Comparison of ENCODE assay signal across 21 mouse cellular contexts in genomic region chr4:34644779-34645178, GRCm38 (mm10). TPM values are rescaled to one million over a fixed set of nuclear protein-coding genes. Genes with fewer than 3 reads are reported as not detected.
DNase-seq lines count a peak whose midpoint lies in the region; ATAC-seq and TF ChIP-seq lines count a peak whose summit lies in the region.
"Had no signal": no experiment of that assay in that cellular context is flagged by ENCODE, and none has a peak within 500 bp of the region (broad histone marks: within the 10 kb centered on the region; RNA-seq: fewer than 3 reads in every experiment).

No protein-coding gene starts in this region.

- no peak overlapping the region for H3K4me3 ChIP-seq in lung, embryonic 15.5 days
- no peak overlapping the region for H3K4me3 ChIP-seq in lung, embryonic 16.5 days (ENCODE audit: low read length)
- no peak overlapping the region for H3K4me3 ChIP-seq in lung, postnatal 0 days (ENCODE audit: low read depth, low read length)

- 0 out of 2 replicates have a peak, but pooled peaks have one; percentile 17 for TF ChIP-seq EP300 in lung, postnatal 0 days (IDR thresholded peaks at IDR 0.05)

- 0 out of 2 replicates have a peak, but pooled peaks cover 3% of the 10 kb centered on the region for H3K4me1 ChIP-seq in lung, embryonic 15.5 days
- no peaks in the 10 kb centered on the region; the same call in 1 of the 2 replicates for H3K4me1 ChIP-seq in lung, embryonic 16.5 days (replicated peaks; ENCODE audit: control insufficient read depth, insufficient read depth, low read length)
- no peaks in the 10 kb centered on the region for H3K4me1 ChIP-seq in lung, postnatal 0 days (ENCODE audit: insufficient read depth, low read depth, low read length)

- H3K27ac ChIP-seq in lung, embryonic 15.5 days, result peak overlapping the region; percentile 24; the same call in 1 of the 2 replicates
- peak overlapping the region; percentile 44; the same call in 1 of the 2 replicates for H3K27ac ChIP-seq in lung, embryonic 16.5 days (ENCODE audit: low read length)
- 0 out of 2 replicates have a peak overlapping the region, but pooled peaks have one; percentile 51 for H3K27ac ChIP-seq in lung, postnatal 0 days (ENCODE audit: low read length)

- TF ChIP-seq CTCF in lung, postnatal 0 days (IDR thresholded peaks at IDR 0.05), result no peak

- H3K27me3 ChIP-seq in lung, embryonic 15.5 days, result no peaks in the 10 kb centered on the region
- no peaks in the 10 kb centered on the region for H3K27me3 ChIP-seq in lung, embryonic 16.5 days (ENCODE audit: control insufficient read depth, insufficient read depth, low read depth, low read length)
- no peaks in the 10 kb centered on the region for H3K27me3 ChIP-seq in lung, postnatal 0 days (replicated peaks; ENCODE audit: insufficient read depth, low read length)
- H3K27me3 ChIP-seq: CH12.LX, Patski had no signal

- no peak for DNase-seq in lung, postnatal 36 days
- no peak for DNase-seq in lung, postnatal 4 days
- peak; percentile 61 for DNase-seq in lung, postnatal 0 days (ENCODE audit: low spot score)
- no peak for DNase-seq in lung, adult 18-20 months
- DNase-seq: adrenal gland, adult 2 months; adrenal gland, adult 8-10 months; adrenal gland, postnatal 10 days; adrenal gland, postnatal 14 days; adrenal gland, postnatal 25 days; adrenal gland, postnatal 36 days; B cell, adult 2 months; cerebellum, adult 11 months; cerebellum, adult 11-12 months; cerebellum, adult 18-20 months had no signal

- no peaks in the 10 kb centered on the region for H3K9me3 ChIP-seq in lung, embryonic 15.5 days
- no peaks in the 10 kb centered on the region for H3K9me3 ChIP-seq in lung, embryonic 16.5 days (ENCODE audit: control insufficient read depth, low read length)
- H3K9me3 ChIP-seq in lung, postnatal 0 days (ENCODE audit: low read length), result no peaks in the 10 kb centered on the region
- H3K9me3 ChIP-seq: G1E had no signal

- no peak overlapping the region for H3K9ac ChIP-seq in lung, embryonic 15.5 days
- no peak overlapping the region for H3K9ac ChIP-seq in lung, embryonic 16.5 days (ENCODE audit: low read length)
- H3K9ac ChIP-seq in lung, postnatal 0 days (replicated peaks; ENCODE audit: low read depth), result no peak overlapping the region

- ATAC-seq in lung, embryonic 15.5 days (ENCODE audit: borderline replicate concordance, extremely low read depth, low FRiP score, low TSS enrichment), result no peak
- ATAC-seq in lung, embryonic 16.5 days (ENCODE audit: low read depth), result peak; percentile 60; the same call in 1 of the 2 replicates
- peak; percentile 55; the same call in 1 of the 2 replicates for ATAC-seq in lung, postnatal 0 days
- ATAC-seq: activated CD4-positive, CD25-positive, alpha-beta regulatory T cell, adult 4 months; CD4-positive, CD25-positive, alpha-beta regulatory T cell, adult 4 months; Patski had no signal

- peaks cover 28% of the 10 kb centered on the region for H3K36me3 ChIP-seq in lung, embryonic 15.5 days
- H3K36me3 ChIP-seq in lung, embryonic 16.5 days (ENCODE audit: control insufficient read depth, insufficient read depth, low read length), result peaks cover 29% of the 10 kb centered on the region
- peaks cover 15% of the 10 kb centered on the region; the same call in 1 of the 2 replicates for H3K36me3 ChIP-seq in lung, postnatal 0 days (ENCODE audit: insufficient read depth, low read length)

- no peak overlapping the region for H3K4me2 ChIP-seq in lung, embryonic 15.5 days
- 0 out of 2 replicates have a peak overlapping the region, but pooled peaks have one; percentile 7 for H3K4me2 ChIP-seq in lung, embryonic 16.5 days (ENCODE audit: low read depth, low read length)
- 0 out of 2 replicates have a peak overlapping the region, but pooled peaks have one; percentile 3 for H3K4me2 ChIP-seq in lung, postnatal 0 days (replicated peaks; ENCODE audit: low read depth, low read length)

RNA-seq across cellular contexts. Expression of gene Rars2, which starts 30.0 kb away (rescaled TPM):
- 60.8 and 61.0 TPM in 2 replicates for polyA plus RNA-seq in lung, embryonic 15.5 days (2015; fragmentation: Nextera tagmentation; extraction: Ambion mirVana)
- polyA plus RNA-seq in lung, embryonic 16.5 days (2015; fragmentation: Nextera tagmentation; extraction: Ambion mirVana), result 58.5 and 59.2 TPM in 2 replicates
- polyA plus RNA-seq in lung, postnatal 0 days (2015; fragmentation: Nextera tagmentation; extraction: Ambion mirVana), result 31.9 and 33.8 TPM in 2 replicates

RNA-seq across cellular contexts. Expression of gene Orc3, which starts 30.0 kb away (rescaled TPM):
- polyA plus RNA-seq in lung, embryonic 15.5 days (2015; fragmentation: Nextera tagmentation; extraction: Ambion mirVana), result 84.7 and 93.2 TPM in 2 replicates
- polyA plus RNA-seq in lung, embryonic 16.5 days (2015; fragmentation: Nextera tagmentation; extraction: Ambion mirVana), result 84.9 TPM in 2 replicates
- polyA plus RNA-seq in lung, postnatal 0 days (2015; fragmentation: Nextera tagmentation; extraction: Ambion mirVana), result 40.9 and 42.4 TPM in 2 replicates

RNA-seq across cellular contexts. Expression of gene Slc35a1, which starts 42.5 kb away (rescaled TPM):
- 51.3 and 58.8 TPM in 2 replicates for polyA plus RNA-seq in lung, embryonic 15.5 days (2015; fragmentation: Nextera tagmentation; extraction: Ambion mirVana)
- 55.2 and 63.6 TPM in 2 replicates for polyA plus RNA-seq in lung, embryonic 16.5 days (2015; fragmentation: Nextera tagmentation; extraction: Ambion mirVana)
- 26.5 and 38.0 TPM in 2 replicates for polyA plus RNA-seq in lung, postnatal 0 days (2015; fragmentation: Nextera tagmentation; extraction: Ambion mirVana)
